Mouse (Mus musculus): ENCODE measurements around the gene Iqch. TPM values are rescaled to one million over a fixed set of nuclear protein-coding genes. Genes with fewer than 3 reads are reported as not detected.

Gene Iqch
- total and polyA plus RNA-seq, 2 experiments from 2014 or later = 0.20 TPM; not detected in 1

- Histone ChIP-seq H3K27ac (ENCODE audit: low read depth, low read length) (no peak overlapping the region), H3K4me3 (ENCODE audit: low read depth, low read length) (no peak overlapping the region), H3K27me3 (ENCODE audit: insufficient read depth, low read length) (no peaks in the 10 kb centered on the region), H3K36me3 (ENCODE audit: insufficient read depth, low read length) (peaks cover 6% of the 10 kb centered on the region; the same call in 1 of the 2 replicates), H3K4me2 (ENCODE audit: low read depth, low read length, poor library complexity, severe bottlenecking) (no peak overlapping the region), H3K4me1 (ENCODE audit: insufficient read depth, low read length) (0 out of 2 replicates have a peak, but pooled peaks cover 3% of the 10 kb centered on the region), H3K9me3 (ENCODE audit: low read length) (no peaks in the 10 kb centered on the region), H3K9ac (replicated peaks; ENCODE audit: low read length, poor library complexity, severe bottlenecking) (no peak overlapping the region)
- ATAC-seq (ENCODE audit: low FRiP score) (no peak), DNase-seq (ENCODE audit: low spot score) (no peak)
- no peak for TF ChIP-seq CTCF (IDR thresholded peaks at IDR 0.05)
- 90% methylated on average over 11 of the region's 11 CpGs for WGBS
Observed at GRCm38 (mm10) chr9:63614018-63614985, 12.0 kb upstream of the Iqch start.

- DNase-seq (ENCODE audit: low spot score) (no peak), ATAC-seq (ENCODE audit: low FRiP score) (no peak)
- no peak overlapping the region for H3K27ac ChIP-seq (ENCODE audit: low read depth, low read length)
- peaks cover 6% of the 10 kb centered on the region; the same call in 1 of the 2 replicates for H3K36me3 ChIP-seq (ENCODE audit: insufficient read depth, low read length)
- 0 out of 2 replicates have a peak, but pooled peaks cover 3% of the 10 kb centered on the region for H3K4me1 ChIP-seq (ENCODE audit: insufficient read depth, low read length)
- no peak overlapping the region for H3K9ac ChIP-seq (replicated peaks; ENCODE audit: low read length, poor library complexity, severe bottlenecking)
- H3K27me3 ChIP-seq (ENCODE audit: insufficient read depth, low read length) = no peaks in the 10 kb centered on the region
- no peak overlapping the region for H3K4me3 ChIP-seq (ENCODE audit: low read depth, low read length)
- no peaks in the 10 kb centered on the region for H3K9me3 ChIP-seq (ENCODE audit: low read length)
- no peak overlapping the region for H3K4me2 ChIP-seq (ENCODE audit: low read depth, low read length, poor library complexity, severe bottlenecking)
- no peak for TF ChIP-seq CTCF (IDR thresholded peaks at IDR 0.05)
- WGBS = 18% methylated on average over 1 of the region's 1 CpGs
Observed at GRCm38 (mm10) chr9:63613569-63613968, 11.3 kb upstream of the Iqch start.

- H3K9ac ChIP-seq (replicated peaks; ENCODE audit: low read length, poor library complexity, severe bottlenecking) = no peak overlapping the region
- 47% methylated on average over 16 of the region's 16 CpGs for WGBS
- H3K9me3 ChIP-seq (ENCODE audit: low read length) = no peaks in the 10 kb centered on the region
- DNase-seq (ENCODE audit: low spot score) (peak; percentile 71), ATAC-seq (ENCODE audit: low FRiP score) (peak; percentile 65; the same call in 1 of the 2 replicates)
- H3K4me1 ChIP-seq (ENCODE audit: insufficient read depth, low read length) = 0 out of 2 replicates have a peak, but pooled peaks cover 3% of the 10 kb centered on the region
- H3K36me3 ChIP-seq (ENCODE audit: insufficient read depth, low read length) = 0 out of 2 replicates have a peak, but pooled peaks cover 6% of the 10 kb centered on the region
- H3K27ac ChIP-seq (ENCODE audit: low read depth, low read length) = no peak overlapping the region
- H3K4me2 ChIP-seq (ENCODE audit: low read depth, low read length, poor library complexity, severe bottlenecking) = no peak overlapping the region
- H3K27me3 ChIP-seq (ENCODE audit: insufficient read depth, low read length) = no peaks in the 10 kb centered on the region
- TF ChIP-seq CTCF (IDR thresholded peaks at IDR 0.05) = peak; percentile 69
- H3K4me3 ChIP-seq (ENCODE audit: low read depth, low read length) = no peak overlapping the region
Observed at GRCm38 (mm10) chr9:63612565-63613515, 10.5 kb upstream of the Iqch start.

GRCm38 (mm10) chr9:63611967-63612366 lies 9.7 kb upstream of the Iqch start:
- Histone ChIP-seq H3K27ac (ENCODE audit: low read depth, low read length) (no peak overlapping the region), H3K4me3 (ENCODE audit: low read depth, low read length) (no peak overlapping the region), H3K27me3 (ENCODE audit: insufficient read depth, low read length) (no peaks in the 10 kb centered on the region), H3K9ac (replicated peaks; ENCODE audit: low read length, poor library complexity, severe bottlenecking) (no peak overlapping the region), H3K36me3 (ENCODE audit: insufficient read depth, low read length) (0 out of 2 replicates have a peak, but pooled peaks cover 4% of the 10 kb centered on the region), H3K4me1 (ENCODE audit: insufficient read depth, low read length) (0 out of 2 replicates have a peak, but pooled peaks cover 3% of the 10 kb centered on the region), H3K4me2 (ENCODE audit: low read depth, low read length, poor library complexity, severe bottlenecking) (no peak overlapping the region), H3K9me3 (ENCODE audit: low read length) (no peaks in the 10 kb centered on the region)
- TF ChIP-seq CTCF (IDR thresholded peaks at IDR 0.05) = no peak
- ATAC-seq (ENCODE audit: low FRiP score) = no peak
- DNase-seq (ENCODE audit: low spot score) = no peak
- WGBS = 74% methylated on average over 5 of the region's 5 CpGs

- no peaks in the 10 kb centered on the region for H3K36me3 ChIP-seq (ENCODE audit: insufficient read depth, low read length)
- no peaks in the 10 kb centered on the region for H3K27me3 ChIP-seq (ENCODE audit: insufficient read depth, low read length)
- DNase-seq (ENCODE audit: low spot score) (peak; percentile 39), ATAC-seq (ENCODE audit: low FRiP score) (no peak)
- no peak overlapping the region for H3K9ac ChIP-seq (replicated peaks; ENCODE audit: low read length, poor library complexity, severe bottlenecking)
- no peak overlapping the region for H3K4me2 ChIP-seq (ENCODE audit: low read depth, low read length, poor library complexity, severe bottlenecking)
- TF ChIP-seq CTCF (IDR thresholded peaks at IDR 0.05) = no peak
- 18% methylated on average over 13 of the region's 13 CpGs for WGBS
- 0 out of 2 replicates have a peak, but pooled peaks cover 3% of the 10 kb centered on the region for H3K4me1 ChIP-seq (ENCODE audit: insufficient read depth, low read length)
- H3K4me3 ChIP-seq (ENCODE audit: low read depth, low read length) = no peak overlapping the region
- H3K27ac ChIP-seq (ENCODE audit: low read depth, low read length) = no peak overlapping the region
- no peaks in the 10 kb centered on the region for H3K9me3 ChIP-seq (ENCODE audit: low read length)
Observed at GRCm38 (mm10) chr9:63610841-63611366, 8.6 kb upstream of the Iqch start.
